Mouse (Mus musculus): ENCODE data around the gene Mat2b. TPM values are rescaled to one million over a fixed set of nuclear protein-coding genes. Genes with fewer than 3 reads are reported as not detected.
A peak's percentile ranks its signal among the peaks of the same experiment; 100 is the strongest.

Gene Mat2b
- polyA plus RNA-seq, 1 experiment from 2014 or later: 80.2 TPM

GRCm38 (mm10) chr11:40693366-40693951 is 1.5 kb downstream of the Mat2b start:
- Histone ChIP-seq H3K4me2 (replicated peaks) (peak overlapping the region; percentile 88), H3K36me3 (no peaks in the 10 kb centered on the region), H3K4me1 (peaks cover 21% of the 10 kb centered on the region), H3K9me3 (no peaks in the 10 kb centered on the region), H3K9ac (peak overlapping the region; percentile 78), H3K27ac (peak overlapping the region; percentile 26; the same call in 1 of the 2 replicates), H3K4me3 (peak overlapping the region; percentile 83), H3K27me3 (replicated peaks) (no peaks in the 10 kb centered on the region)
- peak; percentile 7; the same call in 1 of the 2 replicates for ATAC-seq (ENCODE audit: low FRiP score, low read depth)
- WGBS: under 1% methylated on average over 16 of the region's 16 CpGs

- Histone ChIP-seq H3K9me3 (no peaks in the 10 kb centered on the region), H3K27me3 (replicated peaks) (no peaks in the 10 kb centered on the region), H3K4me2 (replicated peaks) (peak overlapping the region; percentile 88), H3K4me3 (peak overlapping the region; percentile 83), H3K4me1 (peaks cover 21% of the 10 kb centered on the region), H3K36me3 (0 out of 2 replicates have a peak, but pooled peaks cover 4% of the 10 kb centered on the region), H3K27ac (peak overlapping the region; percentile 26), H3K9ac (peak overlapping the region; percentile 78)
- ATAC-seq (ENCODE audit: low FRiP score, low read depth): peak; percentile 94
- under 1% methylated on average over 36 of the region's 36 CpGs for WGBS
Measured at GRCm38 (mm10) chr11:40692511-40693365, 2.3 kb downstream of the Mat2b start.

DNA sequence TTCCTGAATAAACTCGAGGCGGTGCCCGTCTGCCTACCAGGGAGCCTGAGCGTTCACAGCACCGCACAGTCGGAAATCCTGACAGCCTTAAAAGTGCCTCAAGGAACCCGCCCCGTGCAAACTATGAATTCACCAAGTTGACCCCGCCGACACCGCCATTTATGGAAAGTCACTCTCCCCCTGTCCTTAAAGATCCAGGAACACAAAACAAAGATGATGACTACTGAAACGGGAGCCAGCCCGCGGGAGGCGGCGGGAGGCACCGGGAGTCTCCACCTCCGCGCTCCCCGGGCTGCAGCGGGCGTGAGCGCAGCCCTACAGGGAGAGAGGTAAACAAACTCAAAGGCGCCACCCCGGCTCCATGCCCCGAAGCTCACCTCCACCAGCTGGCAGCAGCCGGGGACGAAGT is 2.9 kb downstream of the Mat2b start:
- H3K27ac ChIP-seq: 0 out of 2 replicates have a peak overlapping the region, but pooled peaks have one; percentile 26
- peak overlapping the region; percentile 88 for H3K4me2 ChIP-seq (replicated peaks)
- peaks cover 21% of the 10 kb centered on the region for H3K4me1 ChIP-seq
- ATAC-seq (ENCODE audit: low FRiP score, low read depth): peak; percentile 74
- no peaks in the 10 kb centered on the region for H3K27me3 ChIP-seq (replicated peaks)
- peak overlapping the region; percentile 75 for H3K9ac ChIP-seq
- H3K36me3 ChIP-seq: peaks cover 9% of the 10 kb centered on the region; the same call in 1 of the 2 replicates
- no peaks in the 10 kb centered on the region for H3K9me3 ChIP-seq
- 0% methylated on average over 28 of the region's 28 CpGs for WGBS
- peak overlapping the region; percentile 83 for H3K4me3 ChIP-seq

GRCm38 (mm10) chr11:40690444-40691127 is 4.4 kb downstream of the Mat2b start:
- Histone ChIP-seq H3K36me3 (peaks cover 18% of the 10 kb centered on the region; the same call in 1 of the 2 replicates), H3K27ac (no peak overlapping the region), H3K4me2 (replicated peaks) (peak overlapping the region; percentile 88), H3K9ac (no peak overlapping the region), H3K9me3 (no peaks in the 10 kb centered on the region), H3K4me1 (peaks cover 21% of the 10 kb centered on the region), H3K4me3 (no peak overlapping the region), H3K27me3 (replicated peaks) (no peaks in the 10 kb centered on the region)
- 79% methylated on average over 5 of the region's 5 CpGs for WGBS
- ATAC-seq (ENCODE audit: low FRiP score, low read depth): no peak

GRCm38 (mm10) chr11:40683295-40683694 is 11.7 kb downstream of the Mat2b start:
- H3K4me3 ChIP-seq: no peak overlapping the region
- H3K9ac ChIP-seq: no peak overlapping the region
- ATAC-seq (ENCODE audit: low FRiP score, low read depth): no peak
- H3K27me3 ChIP-seq (replicated peaks): no peaks in the 10 kb centered on the region
- H3K36me3 ChIP-seq: peaks cover 70% of the 10 kb centered on the region
- no peak overlapping the region for H3K27ac ChIP-seq
- no peak overlapping the region for H3K4me2 ChIP-seq (replicated peaks)
- H3K4me1 ChIP-seq: 0 out of 2 replicates have a peak, but pooled peaks cover 3% of the 10 kb centered on the region
- WGBS: 14% methylated on average over 3 of the region's 3 CpGs
- H3K9me3 ChIP-seq: no peaks in the 10 kb centered on the region

- Histone ChIP-seq H3K4me2 (replicated peaks) (no peak overlapping the region), H3K27ac (no peak overlapping the region), H3K27me3 (replicated peaks) (no peaks in the 10 kb centered on the region), H3K4me1 (0 out of 2 replicates have a peak, but pooled peaks cover 3% of the 10 kb centered on the region), H3K9me3 (0 out of 2 replicates have a peak, but pooled peaks cover 2% of the 10 kb centered on the region), H3K4me3 (no peak overlapping the region), H3K36me3 (peaks cover 72% of the 10 kb centered on the region), H3K9ac (no peak overlapping the region)
- ATAC-seq (ENCODE audit: low FRiP score, low read depth): no peak
- WGBS: 93% methylated on average over 3 of the region's 3 CpGs
Measured at GRCm38 (mm10) chr11:40682456-40682855, 12.5 kb downstream of the Mat2b start.

DNA sequence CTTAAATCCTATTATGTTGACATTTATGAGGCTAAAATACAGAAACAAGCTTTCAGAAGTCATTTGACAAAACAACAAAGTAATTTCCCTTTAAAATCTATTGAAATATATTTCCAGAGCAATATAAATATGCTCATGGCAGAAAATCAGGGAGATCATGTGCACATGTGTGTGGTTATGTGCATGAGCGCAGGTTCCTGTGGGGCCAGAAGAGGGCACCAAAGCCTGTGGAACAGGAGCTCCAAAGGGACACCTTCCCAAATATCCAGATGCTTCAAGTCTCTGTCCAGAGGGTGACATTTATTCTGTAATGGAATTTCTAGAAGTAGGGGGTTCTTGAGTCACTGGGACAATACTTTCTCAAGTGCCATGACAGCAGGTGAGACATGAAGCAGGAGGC is 17.8 kb downstream of the Mat2b start:
- no peak for ATAC-seq (ENCODE audit: low FRiP score, low read depth)
- 93% methylated on average over 1 of the region's 1 CpGs for WGBS
- no peaks in the 10 kb centered on the region for H3K27me3 ChIP-seq (replicated peaks)
- H3K4me2 ChIP-seq (replicated peaks): no peak overlapping the region
- H3K36me3 ChIP-seq: peaks cover 45% of the 10 kb centered on the region
- H3K9ac ChIP-seq: no peak overlapping the region
- no peaks in the 10 kb centered on the region for H3K4me1 ChIP-seq
- H3K9me3 ChIP-seq: 0 out of 2 replicates have a peak, but pooled peaks cover 5% of the 10 kb centered on the region
- no peak overlapping the region for H3K27ac ChIP-seq
- no peak overlapping the region for H3K4me3 ChIP-seq

GRCm38 (mm10) chr11:40675014-40675730 is 19.8 kb downstream of the Mat2b start:
- WGBS: 87% methylated on average over 4 of the region's 4 CpGs
- Histone ChIP-seq H3K27me3 (replicated peaks) (no peaks in the 10 kb centered on the region), H3K9me3 (0 out of 2 replicates have a peak, but pooled peaks cover 5% of the 10 kb centered on the region), H3K4me2 (replicated peaks) (no peak overlapping the region), H3K4me1 (no peaks in the 10 kb centered on the region), H3K36me3 (peaks cover 29% of the 10 kb centered on the region), H3K4me3 (no peak overlapping the region), H3K27ac (no peak overlapping the region), H3K9ac (no peak overlapping the region)
- no peak for ATAC-seq (ENCODE audit: low FRiP score, low read depth)

DNA sequence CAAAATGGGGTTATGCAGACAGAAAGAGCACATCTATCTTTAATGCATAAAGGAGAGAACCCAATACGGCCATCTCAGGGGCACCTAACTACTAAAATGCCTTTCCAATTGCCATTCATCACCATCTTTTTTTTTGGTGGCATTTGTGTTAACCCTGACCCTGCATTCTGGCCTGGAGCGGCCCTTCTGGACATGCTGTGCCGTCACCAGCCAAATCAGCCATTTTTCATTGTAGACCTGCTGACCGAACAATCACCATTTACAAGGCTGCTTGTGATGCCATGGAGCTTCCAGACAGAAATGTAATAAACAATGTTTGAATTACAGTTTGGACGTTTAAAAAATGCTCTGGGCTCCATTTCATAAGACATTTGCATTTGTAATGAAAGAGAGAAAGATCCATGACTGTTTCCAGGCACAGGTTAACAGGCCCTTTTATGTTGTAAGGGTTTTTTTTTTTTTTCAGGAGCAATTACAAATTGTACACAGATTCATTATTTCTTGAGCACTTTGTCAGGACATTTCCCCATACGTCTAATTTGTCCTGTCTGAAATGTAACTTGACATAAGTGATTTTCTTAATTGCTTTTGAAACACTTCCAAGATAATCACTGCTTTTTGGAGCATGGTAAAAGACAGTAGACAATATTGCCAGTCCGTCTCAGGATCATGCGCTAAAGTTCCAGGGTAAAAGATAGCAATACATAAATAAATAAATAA is 45.1 kb downstream of the Mat2b start:
- Histone ChIP-seq H3K36me3 (no peaks in the 10 kb centered on the region), H3K4me3 (no peak overlapping the region), H3K4me1 (no peaks in the 10 kb centered on the region), H3K27me3 (replicated peaks) (no peaks in the 10 kb centered on the region), H3K27ac (no peak overlapping the region), H3K9ac (no peak overlapping the region), H3K9me3 (no peaks in the 10 kb centered on the region), H3K4me2 (replicated peaks) (no peak overlapping the region)
- WGBS: 81% methylated on average over 8 of the region's 8 CpGs
- ATAC-seq (ENCODE audit: low FRiP score, low read depth): no peak

DNA sequence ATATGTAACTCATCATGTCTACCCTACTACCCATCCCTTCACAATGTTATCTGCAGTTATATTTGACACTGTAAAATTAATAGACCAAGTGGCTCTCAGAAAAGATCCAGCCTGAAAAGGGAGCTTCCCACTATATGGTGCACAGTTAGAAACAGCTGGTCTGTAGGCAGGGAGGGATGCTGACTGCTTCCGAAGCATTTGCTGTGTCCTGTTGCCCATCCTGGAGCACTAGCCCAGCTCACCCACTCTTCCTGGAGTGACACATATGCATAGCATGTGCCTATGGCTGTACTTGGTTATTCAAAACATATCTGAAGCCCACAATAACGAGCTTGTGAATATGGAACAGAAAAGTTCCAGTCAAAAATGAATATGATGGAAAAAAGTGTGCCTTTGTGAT is 47.8 kb downstream of the Mat2b start:
- ATAC-seq (ENCODE audit: low FRiP score, low read depth): no peak
- no peak overlapping the region for H3K9ac ChIP-seq
- WGBS: 72% methylated on average over 2 of the region's 2 CpGs
- no peak overlapping the region for H3K27ac ChIP-seq
- no peaks in the 10 kb centered on the region for H3K36me3 ChIP-seq
- no peaks in the 10 kb centered on the region for H3K9me3 ChIP-seq
- H3K4me1 ChIP-seq: no peaks in the 10 kb centered on the region
- no peaks in the 10 kb centered on the region for H3K27me3 ChIP-seq (replicated peaks)
- H3K4me2 ChIP-seq (replicated peaks): no peak overlapping the region
- no peak overlapping the region for H3K4me3 ChIP-seq

All from neural tube, embryonic 12.5 days (tissue).